Mouse (Mus musculus) stomach, postnatal 0 days (tissue): ENCODE measurements around the gene Gm20870. TPM values are rescaled to one million over a fixed set of nuclear protein-coding genes. Genes with fewer than 3 reads are reported as not detected.
"Not testable (repeated sequence)": the region's sequence is repeated elsewhere in the genome, so short reads cannot be mapped to it uniquely, and the experiment has no call there.

Experiments
- ATAC-seq: fragments of 200-750 bp; cut with Nextera tagmentation; 2 replicates; pipeline ENCODE4 v1.8.0; 2017; ENCODE audit not compliant: low FRiP score, low TSS enrichment
- DNase-seq: peaks from one replicate; pipeline ENCODE4 v3.0.0-alpha.2; 2016; ENCODE audit warnings: low spot score
- H3K27ac ChIP-seq: fragments of 300-500 bp; sonication (generic); replicated peaks from 2 replicates; pipeline ENCODE4 v1.5.1; 2014; ENCODE audit warnings: mild to moderate bottlenecking, control low read depth
- H3K27me3 ChIP-seq: fragments of 300-500 bp; sonication (generic); 2 replicates; pipeline ENCODE4 v1.6.1; 2014; ENCODE audit warnings: low read length; ENCODE audit not compliant: control insufficient read depth, insufficient read depth
- H3K36me3 ChIP-seq: fragments of 300-500 bp; sonication (generic); 2 replicates; pipeline ENCODE4 v1.6.1; 2014; ENCODE audit warnings: low read length, mixed read lengths; ENCODE audit not compliant: control insufficient read depth, insufficient read depth
- H3K4me1 ChIP-seq: fragments of 300-500 bp; sonication (generic); replicated peaks from 2 replicates; pipeline ENCODE4 v1.6.1; 2014; ENCODE audit warnings: antibody characterized with exemption; ENCODE audit not compliant: control insufficient read depth, insufficient read depth
- H3K4me2 ChIP-seq: fragments of 300-500 bp; sonication (generic); replicated peaks from 2 replicates; pipeline ENCODE4 v1.6.1; 2014; ENCODE audit warnings: low read depth, mild to moderate bottlenecking, control low read depth, moderate library complexity
- H3K4me3 ChIP-seq: fragments of 300-500 bp; sonication (generic); 2 replicates; pipeline ENCODE4 v1.5.1; 2014; ENCODE audit warnings: low read depth, low read length, control low read depth
- H3K9ac ChIP-seq: fragments of 300-500 bp; sonication (generic); 2 replicates; pipeline ENCODE4 v1.6.1; 2014; ENCODE audit warnings: mild to moderate bottlenecking, low read length, control low read depth, mixed read lengths
- H3K9me3 ChIP-seq: fragments of 300-500 bp; sonication (generic); 2 replicates; pipeline ENCODE4 v1.6.1; 2016; ENCODE audit warnings: low read length; ENCODE audit not compliant: control insufficient read depth
- WGBS: fragments of 180-500 bp; shearing (Covaris S2); extraction: QIAGEN DNeasy Blood & Tissue Kit; methylation state at CpG from one replicate; pipeline ENCODE4 v1.1.7; 2014; 5-methylcytosine and 5-hydroxymethylcytosine counted together
- polyA plus RNA-seq: library from polyadenylated mRNA; unstranded; fragments of >200 nt; fragmentation: Nextera tagmentation; extraction: Ambion mirVana; gene quantifications from 2 replicates; pipeline ENCODE4 v1.2.1, GENCODE M21; 2015

Gene Gm20870
- polyA plus RNA-seq: not detected in 2 replicates

GRCm38 (mm10) chrY:71691743-71692142 lies at the start of gene Gm20870:
Gene Gm20870 (plus strand): TSS chrY:71692043.
- not testable (repeated sequence) for ATAC-seq, H3K4me1 ChIP-seq, H3K27ac ChIP-seq, H3K9ac ChIP-seq, H3K4me2 ChIP-seq, H3K36me3 ChIP-seq, H3K9me3 ChIP-seq, H3K27me3 ChIP-seq, DNase-seq, H3K4me3 ChIP-seq
- no CpG with 5 or more reads among the region's 6 CpGs for WGBS

Other genes with a start within 250 kb of the Gm20870 start
- gene Gm20869, start 222.6 kb upstream of the Gm20870 start, polyA plus RNA-seq: not detected in 2 replicates